Mouse (Mus musculus) liver, embryonic 14.5 days (tissue): Measurements from ENCODE around the gene Myo1g.

Source experiments
- CTCF ChIP-seq: IDR thresholded peaks from 2 replicates; pipeline ENCODE4 v1.5.1; 2016; ENCODE audit warnings: antibody characterized with exemption, low read depth, control low read depth
- EP300 ChIP-seq: IDR thresholded peaks from 2 replicates; pipeline ENCODE4 v1.6.1; 2016; ENCODE audit warnings: antibody characterized with exemption, low read depth

GRCm38 (mm10) chr11:6504226-6504625, 16.5 kb downstream of the Myo1g start:
- TF ChIP-seq EP300 (no peak), CTCF (no peak)
